Mouse (Mus musculus): Measurements from ENCODE around the gene Adamts4.
"Not testable (repeated sequence)": the region's sequence is repeated elsewhere in the genome, so short reads cannot be mapped to it uniquely, and the experiment has no call there.

Gene Adamts4

DNA sequence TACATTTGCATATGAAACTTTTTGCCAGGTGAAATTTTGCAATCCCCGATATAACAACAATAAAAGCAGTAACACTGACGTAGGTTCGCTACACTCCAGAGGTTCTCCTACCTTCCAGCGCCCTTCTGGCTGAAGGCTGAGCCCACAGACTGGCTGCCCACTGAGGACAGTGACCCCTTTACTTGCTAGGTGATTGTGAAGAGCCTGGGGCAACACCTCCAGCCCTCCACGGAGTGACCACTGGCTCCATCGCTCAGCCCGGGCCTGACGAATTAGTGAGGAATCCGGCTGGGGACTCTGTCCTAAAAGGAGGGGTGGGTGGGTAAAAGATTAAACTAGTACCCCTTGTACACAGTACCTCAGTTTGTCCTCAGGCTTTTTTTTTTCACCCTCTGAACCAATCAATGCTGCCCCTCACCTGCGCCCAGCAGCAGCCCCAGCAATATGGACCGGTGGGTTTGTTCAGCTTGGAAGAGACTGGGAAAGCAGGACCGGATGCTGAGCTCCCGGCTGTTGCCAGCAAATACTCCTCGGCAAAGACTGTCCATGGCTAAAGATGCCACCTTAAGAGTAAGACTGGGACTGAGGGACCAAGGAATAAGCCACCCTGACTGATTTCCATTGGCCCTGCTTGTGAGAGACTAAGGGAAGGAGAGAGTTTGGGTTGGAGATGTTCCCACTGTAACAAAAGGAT is 28.9 kb downstream of the Adamts4 start:
- DNase-seq (ENCODE audit: extremely low spot score) = no peak

DNA sequence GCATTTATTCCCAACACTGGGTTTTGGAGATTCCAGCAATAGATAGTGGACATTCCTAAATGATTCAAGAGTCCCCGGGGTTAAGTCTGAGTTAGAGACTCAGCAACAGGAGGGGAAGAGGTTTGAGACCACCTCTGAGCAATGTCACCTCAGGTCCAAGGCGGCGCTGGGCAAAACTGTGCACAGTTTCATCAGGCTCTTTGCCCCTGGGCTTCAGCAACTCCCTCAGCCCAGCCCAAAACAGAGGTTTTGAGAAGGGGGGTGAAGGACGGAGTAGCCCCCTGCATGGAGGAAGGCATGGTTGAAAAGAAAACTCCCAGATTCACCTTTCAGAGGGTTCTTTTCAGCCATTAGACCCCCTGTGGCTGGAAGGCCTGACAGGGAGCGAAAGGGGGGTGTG is 29.5 kb downstream of the Adamts4 start:
- DNase-seq (ENCODE audit: extremely low spot score) = no peak

DNA sequence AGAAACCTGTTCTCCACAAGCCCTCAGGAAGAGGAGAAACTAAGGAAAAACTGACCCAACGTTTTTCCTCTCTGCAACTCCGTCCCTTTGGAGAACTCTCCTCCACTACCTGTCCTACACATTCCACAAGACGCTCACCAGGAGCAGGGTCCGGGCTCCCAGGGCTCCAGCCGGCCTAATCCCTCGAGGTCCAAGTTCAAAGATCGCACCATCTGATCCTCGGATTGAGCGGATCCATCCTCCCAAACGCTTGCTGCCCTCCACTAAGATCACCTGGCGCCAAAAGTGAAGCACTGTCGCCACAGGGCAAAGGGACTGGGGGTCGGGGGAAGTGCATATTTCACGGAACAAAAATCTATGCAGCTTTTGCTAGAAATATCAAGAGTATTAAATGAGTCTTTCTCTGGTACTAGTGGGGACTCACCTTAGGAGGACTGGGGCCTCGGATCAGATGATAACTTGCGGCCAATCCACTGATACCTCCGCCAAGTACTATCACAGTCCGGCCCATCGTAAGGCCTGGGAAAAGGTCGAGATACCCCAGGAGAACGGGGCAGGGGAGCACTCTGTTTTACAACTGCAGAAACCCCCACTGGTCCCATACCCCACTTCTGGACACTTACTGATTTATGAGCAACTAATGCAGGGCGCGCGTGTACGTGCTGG is 30.2 kb downstream of the Adamts4 start:
- no peak for DNase-seq (ENCODE audit: extremely low spot score)

DNA sequence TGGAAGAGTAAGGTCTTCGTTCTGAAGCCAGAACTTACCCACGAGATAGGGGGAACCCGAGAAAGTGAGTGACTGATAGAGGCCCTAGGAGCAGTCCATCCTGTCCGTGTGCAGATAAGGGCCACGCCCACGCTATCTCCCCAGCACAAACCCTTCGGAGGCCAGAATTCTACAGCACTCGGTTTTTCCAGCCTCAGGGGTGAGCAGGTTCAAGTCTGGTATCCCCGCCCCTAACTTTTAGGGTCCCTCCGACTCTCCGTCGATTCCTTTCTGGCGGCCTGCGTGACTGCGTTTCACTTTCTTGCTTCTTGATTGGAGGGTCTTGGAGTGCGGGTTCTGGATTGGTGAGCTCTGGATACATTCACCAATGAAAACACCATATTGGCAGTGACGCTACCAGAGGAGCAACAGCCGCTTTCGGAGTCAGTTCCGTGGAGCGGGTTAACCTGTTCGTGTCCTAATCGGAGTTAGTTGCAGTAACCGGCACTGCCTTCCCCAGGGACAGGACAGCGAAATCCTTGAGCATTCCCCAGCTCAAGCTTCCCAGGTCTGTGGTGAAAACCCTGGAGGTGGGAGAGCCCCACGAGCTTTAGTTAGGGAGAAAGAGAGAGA is 30.8 kb downstream of the Adamts4 start, which contains the start of gene Ppox:
Gene Ppox (minus strand): TSS at position 271 of the 612 bp plus-strand sequence.
- peak; percentile 91 for DNase-seq (ENCODE audit: extremely low spot score)

DNA sequence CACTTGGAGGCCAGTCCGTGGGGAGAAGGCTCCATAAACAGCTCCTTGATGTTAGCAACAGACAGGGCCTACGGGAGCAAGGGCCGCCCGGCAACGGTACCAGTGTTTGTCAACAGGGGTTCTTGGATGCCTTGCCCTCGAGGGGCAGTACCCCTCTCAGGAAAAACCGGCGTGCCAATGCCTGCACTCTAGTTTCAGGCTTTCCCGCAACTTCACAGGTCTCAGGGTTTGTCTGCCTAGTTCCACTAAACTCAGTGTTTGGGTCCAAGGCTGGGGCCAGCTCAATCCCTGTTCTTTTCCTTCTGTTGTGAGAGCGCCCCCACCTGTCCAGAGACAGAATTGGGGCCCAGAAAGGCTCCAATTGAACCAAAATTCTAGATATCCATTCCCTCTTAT is 31.3 kb downstream of the Adamts4 start:
- peak; percentile 80 for DNase-seq (ENCODE audit: extremely low spot score)

DNA sequence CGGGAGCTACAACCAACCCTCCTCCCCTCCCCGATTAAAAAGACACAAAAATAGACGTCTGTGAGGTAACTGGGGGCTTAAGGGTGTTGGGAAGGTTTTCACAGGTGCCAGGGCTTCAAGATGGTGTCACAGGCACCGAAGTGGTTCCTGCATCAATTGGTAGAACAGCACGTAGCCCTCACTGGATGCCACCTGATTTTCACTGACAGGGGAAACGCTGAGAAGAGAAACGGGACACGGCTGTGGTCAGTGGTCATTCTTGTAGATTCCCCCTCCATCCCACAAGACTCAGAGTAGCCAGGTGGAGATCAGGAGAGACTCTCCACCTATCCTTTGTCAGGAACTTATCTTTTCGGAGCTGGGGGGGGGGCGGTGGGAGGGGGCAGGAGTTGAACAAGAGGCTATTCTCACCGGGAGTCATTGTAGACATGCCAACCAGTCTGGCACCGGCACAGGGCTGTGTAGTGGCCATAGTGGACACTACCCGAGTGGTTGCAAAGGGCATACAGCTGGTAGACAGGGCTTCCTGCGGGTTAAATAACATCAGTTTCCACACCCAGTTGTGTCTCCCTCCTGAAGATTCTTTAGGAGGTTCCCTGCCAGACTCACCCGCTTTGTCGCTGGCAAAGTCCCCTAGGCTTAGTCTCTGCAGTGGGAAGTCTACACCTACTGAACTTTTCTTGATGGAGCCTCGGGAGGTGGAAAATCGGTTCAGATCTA is 32.0 kb downstream of the Adamts4 start:
- DNase-seq (ENCODE audit: extremely low spot score) = no peak

DNA sequence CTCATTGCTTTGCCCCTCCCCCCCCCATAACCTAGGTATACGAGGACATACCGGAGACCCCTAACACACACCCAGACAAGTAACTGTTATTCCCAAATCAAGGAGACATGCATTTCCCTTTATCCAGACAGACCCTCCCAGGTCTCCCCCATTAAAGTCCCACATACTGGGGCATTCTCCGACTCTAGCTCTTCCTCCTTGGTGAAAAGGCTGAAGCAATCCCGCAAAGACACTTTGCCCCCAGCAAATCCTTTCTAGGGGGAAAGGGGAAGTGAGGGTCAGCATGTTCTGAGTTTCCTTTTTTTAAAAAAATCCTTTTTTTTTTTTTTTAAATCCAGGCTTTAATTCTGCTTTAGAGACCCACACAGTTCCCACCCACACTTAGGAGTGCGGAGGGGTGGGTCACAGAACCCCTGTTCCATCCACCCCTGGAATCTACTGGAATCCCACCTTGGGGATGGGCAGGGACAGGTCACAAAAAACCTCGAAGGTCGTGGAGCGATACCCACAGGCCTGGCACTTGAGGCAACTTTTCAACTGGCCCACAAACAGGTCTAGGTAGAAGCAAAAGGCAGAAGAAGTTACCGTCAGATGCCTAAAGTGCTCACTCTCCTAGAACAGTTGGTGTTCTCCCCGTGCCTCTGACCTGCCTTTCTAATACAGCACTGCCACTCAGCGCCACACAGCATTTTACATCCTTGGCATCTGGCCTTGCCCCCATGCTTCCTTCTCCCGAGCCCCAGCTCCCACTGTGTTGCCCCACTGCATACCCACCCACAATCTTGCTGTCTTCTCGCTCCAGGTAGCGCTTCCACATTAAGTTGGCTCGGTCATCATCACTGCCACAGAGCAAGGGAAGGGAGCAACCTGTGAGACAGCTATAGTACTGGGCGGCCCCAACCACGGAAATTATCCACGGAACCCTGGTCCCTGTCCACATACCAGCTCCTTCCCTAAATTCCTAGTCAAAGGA is 33.3 kb downstream of the Adamts4 start:
- no peak for DNase-seq (ENCODE audit: extremely low spot score)

DNA sequence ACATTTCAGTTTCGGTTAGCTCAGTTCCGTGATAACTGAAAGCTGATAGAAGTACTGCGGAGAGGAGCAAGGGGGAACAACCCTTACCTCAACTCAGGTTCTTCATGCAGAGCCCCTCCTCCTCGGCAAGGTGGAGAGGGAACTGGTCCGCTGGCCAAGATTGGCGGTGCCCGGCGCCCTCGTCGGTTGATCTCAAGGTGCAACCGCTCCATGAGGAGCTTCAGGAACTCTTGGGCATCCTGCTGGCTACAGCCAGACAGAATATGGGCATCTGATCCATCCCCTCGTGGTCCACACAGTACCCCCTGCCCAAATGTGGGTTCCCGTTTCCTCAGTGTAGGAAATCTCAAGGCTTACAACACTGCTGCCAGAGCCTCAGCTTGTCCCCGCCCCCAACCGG is 34.3 kb downstream of the Adamts4 start:
- DNase-seq (ENCODE audit: extremely low spot score) = no peak

DNA sequence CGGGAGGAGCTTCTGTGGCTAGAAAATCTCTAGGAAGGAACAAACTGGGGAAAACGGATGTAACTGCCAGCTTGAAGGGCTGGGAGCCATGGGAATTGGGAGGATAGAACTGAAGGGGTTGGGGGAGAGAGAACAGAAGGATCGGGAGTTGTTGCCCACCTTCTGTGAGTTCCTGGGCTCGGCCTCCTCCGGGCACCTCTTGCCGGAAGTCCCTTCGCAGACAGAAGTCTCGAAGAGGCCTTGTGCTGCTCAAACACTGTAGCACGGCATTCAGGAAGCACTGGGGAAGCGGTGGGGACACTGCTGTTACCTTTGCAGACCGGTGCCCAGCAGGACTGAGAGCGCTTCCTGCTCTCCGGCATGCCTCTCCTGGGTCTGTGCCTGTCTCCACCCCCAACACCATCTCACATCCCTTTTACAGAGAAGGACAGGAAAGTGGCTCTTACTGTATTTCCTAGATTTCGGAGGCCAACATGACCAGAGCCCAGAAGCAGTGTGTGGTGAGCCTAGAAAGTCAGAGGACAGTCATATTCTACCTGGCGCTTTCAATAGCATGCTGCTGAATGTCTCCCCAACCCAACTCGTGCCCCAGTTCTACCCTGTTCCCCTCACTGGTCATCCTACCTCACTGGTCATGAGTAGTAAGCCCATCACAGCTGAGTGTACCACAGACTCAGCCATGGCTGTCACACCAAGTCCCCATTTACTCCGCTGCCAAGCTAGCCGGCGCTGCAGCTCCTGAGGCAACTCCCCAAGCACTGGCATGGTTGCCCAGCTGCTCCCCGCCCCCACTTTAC is 35.1 kb downstream of the Adamts4 start:
- no peak for DNase-seq (ENCODE audit: extremely low spot score)

DNA sequence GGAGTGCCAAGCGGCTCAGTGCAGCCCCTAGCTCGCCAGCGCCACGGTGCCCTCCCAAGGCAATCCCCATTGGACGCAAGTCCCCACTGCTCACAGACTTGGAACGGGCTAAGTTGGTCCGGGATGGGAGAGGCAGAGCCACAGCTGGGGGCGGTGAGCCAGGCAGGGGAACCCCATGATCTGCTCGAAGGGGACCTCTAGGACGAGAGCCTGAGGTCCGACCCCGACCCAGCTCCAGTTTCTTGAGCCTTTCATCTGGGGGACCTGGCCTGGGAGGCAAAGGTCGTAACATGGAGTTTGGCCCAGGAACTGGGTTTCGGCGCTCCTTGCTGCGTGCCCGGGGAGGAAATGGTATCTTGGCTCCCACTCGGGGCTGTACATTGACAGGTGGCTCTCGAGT is 36.3 kb downstream of the Adamts4 start:
- DNase-seq (ENCODE audit: extremely low spot score) = no peak

DNA sequence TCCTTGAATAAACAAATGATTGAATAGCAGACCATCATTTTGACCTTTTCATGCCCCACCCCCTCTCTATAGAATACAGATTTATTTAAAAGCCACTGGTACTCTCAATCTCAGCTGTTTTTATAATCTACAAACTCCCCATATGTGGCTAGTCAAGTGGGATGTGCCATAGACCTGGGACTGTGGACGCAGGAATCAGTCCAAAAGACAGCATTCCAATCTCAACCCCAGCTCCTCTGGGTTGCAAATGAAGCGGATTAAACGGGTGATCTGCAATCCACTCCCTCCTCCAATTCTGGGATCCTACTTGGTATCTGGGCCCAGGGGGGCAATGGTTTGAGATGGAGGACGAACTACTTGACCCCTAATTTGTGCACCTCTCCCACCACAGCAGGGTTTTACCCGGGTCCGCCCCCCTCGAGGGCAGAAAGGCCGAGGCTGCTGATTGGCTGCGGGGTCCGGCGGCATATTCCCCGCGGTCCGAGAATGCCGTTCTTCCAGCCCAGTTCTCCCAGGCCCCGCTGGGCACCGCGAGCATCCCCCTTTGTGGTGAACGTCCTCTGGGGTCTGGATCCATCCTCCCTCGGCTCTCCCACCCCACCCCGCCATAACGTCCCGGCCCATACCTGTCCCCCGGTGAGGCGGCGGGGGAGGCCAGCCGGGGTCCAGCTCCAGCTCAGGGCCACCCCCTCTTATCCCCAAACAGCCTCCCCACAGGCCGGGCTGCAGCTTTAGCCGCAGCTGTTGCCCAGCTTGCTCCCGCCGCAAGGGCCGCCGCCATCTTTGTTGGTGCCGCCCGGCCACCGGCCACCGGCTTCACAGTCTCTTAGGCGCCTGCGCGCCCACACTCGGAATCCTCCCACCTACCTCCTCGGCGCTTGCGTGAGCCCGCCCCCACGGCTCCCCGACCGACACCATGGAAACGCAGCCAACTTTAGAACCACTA is 37.2 kb downstream of the Adamts4 start, which contains the start of gene Usp21:
Gene Usp21 (minus strand): TSS at position 856 of the 946 bp plus-strand sequence.
- peak; percentile 90 for DNase-seq (ENCODE audit: extremely low spot score)

DNA sequence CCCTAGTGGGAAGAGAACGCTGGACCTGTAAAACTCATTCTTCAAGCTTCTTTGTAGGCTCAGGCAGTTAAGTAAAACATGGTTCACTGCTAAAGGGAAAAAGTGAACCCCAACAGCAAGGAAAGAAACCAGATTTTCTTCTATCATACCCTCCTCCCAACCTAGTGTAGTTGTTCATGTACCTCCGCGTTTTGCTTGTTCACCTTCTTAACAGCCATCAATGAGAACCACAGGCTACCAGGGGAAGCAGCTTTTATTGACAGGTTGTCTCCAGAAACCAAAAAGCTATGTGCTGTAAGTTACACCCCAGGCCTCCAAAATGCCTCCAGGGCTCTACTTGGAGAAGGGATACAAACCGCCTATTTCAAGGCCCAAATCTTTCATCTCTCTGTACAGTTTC is 38.1 kb downstream of the Adamts4 start:
- no peak for DNase-seq (ENCODE audit: extremely low spot score)

DNA sequence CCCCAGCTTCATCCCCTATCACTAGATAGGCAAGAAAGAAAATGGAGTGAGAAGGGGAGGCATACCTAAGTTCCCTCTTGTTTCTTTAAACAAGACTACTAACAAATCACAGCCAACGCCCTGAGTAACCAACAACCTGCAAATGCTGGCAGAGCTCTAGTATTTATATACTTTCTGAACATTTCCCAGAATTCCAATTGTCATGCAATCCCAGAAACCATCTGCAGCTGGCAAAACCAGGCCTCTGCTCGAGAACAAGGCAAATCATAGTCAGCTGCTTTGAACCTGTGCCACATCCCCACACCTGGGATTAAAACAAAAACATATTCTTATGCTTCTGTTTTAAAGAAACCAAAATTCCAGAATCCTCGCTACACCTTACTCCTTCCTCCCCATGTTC is 43.1 kb downstream of the Adamts4 start:
- DNase-seq (ENCODE audit: extremely low spot score) = no peak

DNA sequence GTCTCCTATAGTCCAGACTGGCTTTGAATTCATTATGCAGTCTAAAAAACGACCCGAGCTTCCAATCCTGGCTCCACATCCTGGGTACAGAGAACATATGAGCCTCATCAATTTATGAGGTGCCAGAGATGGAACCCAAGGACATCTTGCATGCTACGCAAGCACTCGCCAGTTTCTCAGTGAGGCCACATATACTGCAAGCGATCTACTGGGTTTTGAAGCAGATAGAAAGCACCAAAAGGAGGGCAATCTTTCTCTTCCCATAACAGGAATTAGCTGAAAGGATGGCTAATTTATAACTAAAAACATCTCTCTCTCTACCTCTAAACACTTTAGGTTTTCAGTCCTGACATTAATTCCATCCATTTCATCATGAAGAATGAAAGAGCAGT is 43.7 kb downstream of the Adamts4 start:
- DNase-seq (ENCODE audit: extremely low spot score) = no peak

DNA sequence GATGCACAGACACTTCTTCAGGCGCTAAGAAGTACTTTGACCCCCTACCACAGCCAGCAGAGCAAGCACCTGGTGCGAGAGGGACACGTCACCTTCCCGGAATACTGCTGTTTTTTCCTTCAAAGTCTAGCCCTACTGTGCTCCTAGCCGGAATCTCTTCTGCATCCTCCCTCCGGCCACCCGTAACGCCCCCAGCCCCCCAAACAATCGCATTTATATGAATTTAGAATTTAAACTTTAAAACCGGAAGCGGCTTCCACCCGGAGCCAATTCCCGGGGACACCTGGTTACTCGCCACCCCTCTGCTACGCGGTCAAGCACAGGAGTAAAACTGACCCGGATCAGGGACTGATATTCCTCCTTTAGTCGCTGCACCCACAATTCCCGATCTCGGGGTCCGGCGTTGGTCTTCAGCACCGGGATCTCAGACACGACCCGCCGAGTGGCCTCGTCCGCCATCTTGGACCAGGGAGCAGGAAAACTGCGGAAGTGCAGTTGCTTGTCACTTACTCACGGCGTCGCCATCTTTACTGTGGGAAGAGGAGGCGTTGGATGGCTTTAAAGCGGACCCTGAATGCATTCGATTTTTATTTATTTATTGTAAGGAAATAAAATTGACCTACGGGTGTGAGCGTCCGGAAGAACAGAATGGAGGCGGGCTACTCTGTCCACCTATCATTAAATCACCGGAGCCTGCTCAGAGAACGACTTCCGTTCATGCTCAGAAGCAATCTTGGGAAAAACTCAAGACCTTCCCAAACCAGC is 44.3 kb downstream of the Adamts4 start, which contains the start of gene Ufc1:
Gene Ufc1 (minus strand): TSS at position 727 of the 765 bp plus-strand sequence.
- DNase-seq (ENCODE audit: extremely low spot score) = peak; percentile 86

DNA sequence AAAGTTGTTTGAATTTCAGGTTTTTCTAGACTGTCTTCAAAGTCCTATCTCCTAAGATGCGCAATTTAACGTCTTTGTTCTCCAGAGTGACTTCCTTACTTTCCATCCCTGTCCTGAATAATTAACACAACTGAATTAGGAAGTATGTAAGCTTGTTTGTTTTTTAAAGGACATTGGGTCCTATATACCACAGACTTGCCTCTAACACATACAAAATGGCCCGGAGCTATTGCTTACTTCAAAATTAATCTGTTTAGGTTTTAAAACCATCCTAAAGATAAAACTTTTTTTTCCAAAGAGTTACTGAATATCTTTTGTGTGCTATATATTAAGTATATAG is 44.8 kb downstream of the Adamts4 start:
- no peak for DNase-seq (ENCODE audit: extremely low spot score)

DNA sequence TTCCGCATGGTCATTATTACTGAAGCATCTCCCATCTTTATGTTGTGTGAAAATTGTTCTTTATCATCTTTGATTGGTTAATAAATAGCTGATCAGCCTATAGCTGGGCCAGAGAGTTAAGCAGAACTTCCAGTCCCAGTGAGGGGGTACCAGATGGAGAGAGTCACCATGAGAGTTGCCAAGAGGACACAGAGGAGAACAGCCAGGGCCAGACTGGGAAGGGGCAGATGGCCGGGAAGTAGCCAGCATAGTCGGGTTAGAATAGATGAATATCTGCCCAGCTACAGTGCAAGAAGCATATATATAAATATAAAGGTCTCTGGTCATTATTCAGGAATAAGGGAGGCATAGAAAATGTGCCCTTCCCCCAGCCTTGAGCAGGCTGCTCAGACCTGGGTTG is 48.0 kb downstream of the Adamts4 start:
- no peak for DNase-seq (ENCODE audit: extremely low spot score)

DNA sequence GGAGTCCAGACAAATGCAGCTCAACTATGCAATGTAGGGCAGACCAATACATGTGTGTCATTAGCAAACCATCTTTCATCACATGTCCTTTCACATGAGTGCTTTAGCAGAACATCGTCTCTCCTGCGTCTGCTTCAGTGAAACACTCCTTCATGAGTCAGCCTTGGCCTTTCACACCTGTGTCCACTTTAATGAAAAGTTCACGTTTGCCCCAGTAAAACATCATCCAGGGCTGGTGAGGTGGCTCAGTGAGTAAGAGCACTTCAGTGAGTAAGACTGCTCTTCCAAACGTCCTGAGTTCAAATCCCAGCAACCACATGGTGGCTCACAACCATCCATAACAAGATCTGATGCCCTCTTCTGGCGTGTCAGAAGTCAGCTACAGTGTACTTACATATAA is 55.9 kb downstream of the Adamts4 start:
- not testable (repeated sequence) for DNase-seq (ENCODE audit: extremely low spot score)
